Mouse (Mus musculus) retina, adult 2 months (tissue): Measurements from ENCODE around the gene Pik3r1.

Experiments
- DNase-seq: peaks from one replicate; pipeline ENCODE4 v3.0.0-alpha.2; 2012; ENCODE audit warnings: low read depth, low spot score

Pik3r1 gene

DNA sequence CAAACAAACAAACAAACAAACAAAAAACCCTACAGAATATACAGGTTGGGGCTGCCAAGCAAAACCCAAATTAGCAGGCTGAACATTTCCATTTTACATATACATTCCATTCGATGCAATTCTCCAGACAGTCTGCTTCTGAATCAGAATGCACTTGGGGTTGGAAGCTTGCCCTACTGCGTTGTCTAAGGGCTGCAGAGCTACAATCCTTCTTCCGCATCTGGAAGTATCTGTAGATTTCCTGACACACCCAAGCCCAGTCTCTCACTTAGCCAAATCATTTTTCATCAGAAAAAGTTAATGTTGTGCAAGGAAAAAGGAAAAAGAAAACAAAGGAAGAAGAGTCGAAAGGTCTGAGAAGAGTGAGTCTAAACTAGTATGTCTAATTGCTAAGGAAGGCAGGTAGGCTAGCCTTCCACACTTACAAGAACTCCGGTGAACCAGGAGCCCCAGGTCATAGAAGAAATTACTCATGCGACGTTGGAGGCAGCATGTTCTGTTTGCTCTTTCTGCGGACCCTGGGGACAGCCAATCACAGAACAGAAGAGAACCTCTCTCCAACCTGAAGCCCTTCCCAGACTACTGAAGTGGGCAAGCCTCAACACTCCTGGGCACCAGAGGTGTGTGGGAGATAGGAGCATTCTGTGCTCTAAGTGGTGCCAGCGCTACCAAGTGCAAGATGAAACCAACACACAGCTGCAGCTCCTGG, 55.1 kb downstream of the Pik3r1 start:
- no peak for DNase-seq

DNA sequence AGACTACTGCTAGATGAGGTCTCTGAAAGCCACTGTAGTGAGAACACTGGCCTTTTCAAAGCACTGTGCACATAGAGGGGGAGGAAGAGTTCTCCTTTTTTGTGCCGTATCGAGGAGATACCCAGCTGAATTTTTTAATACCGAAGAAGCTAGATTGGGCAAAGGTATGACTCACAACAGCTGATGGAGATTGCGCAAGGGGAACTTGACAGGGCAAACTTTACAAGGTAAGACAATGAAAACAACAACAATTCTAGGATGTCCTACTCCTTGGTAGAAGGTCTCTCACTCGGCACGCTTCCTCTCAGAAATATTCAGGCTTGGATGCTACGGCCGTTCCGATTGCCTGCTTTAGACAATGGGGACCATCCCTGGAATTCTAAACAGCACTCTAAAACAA, 55.9 kb downstream of the Pik3r1 start:
- no peak for DNase-seq

GRCm38 (mm10) chr13:101711301-101711700, 56.7 kb downstream of the Pik3r1 start:
- no peak for DNase-seq

- no peak for DNase-seq
Observed at GRCm38 (mm10) chr13:101709788-101710187, 58.2 kb downstream of the Pik3r1 start.

- DNase-seq: no peak
Observed at GRCm38 (mm10) chr13:101707226-101707625, 60.8 kb downstream of the Pik3r1 start.

DNA sequence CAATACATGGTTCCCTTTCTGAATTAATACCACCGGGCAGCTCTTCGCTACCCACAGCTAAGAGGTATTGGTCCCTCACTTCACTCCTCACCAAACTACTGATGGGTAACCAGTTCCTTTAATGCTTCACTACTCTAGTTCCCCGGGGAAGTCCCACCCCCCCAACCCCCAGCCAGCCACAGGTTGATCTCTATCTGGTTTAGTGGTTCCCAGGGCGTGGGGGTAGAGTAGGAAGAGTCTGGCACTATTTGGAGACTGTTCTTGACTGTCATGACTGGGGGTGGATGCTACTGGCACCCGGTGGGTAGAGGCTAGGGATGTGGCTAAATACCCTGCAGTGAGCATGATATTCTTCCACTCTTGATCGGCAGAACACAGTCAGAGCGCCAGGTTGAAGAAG, 61.6 kb downstream of the Pik3r1 start:
- no peak for DNase-seq

DNA sequence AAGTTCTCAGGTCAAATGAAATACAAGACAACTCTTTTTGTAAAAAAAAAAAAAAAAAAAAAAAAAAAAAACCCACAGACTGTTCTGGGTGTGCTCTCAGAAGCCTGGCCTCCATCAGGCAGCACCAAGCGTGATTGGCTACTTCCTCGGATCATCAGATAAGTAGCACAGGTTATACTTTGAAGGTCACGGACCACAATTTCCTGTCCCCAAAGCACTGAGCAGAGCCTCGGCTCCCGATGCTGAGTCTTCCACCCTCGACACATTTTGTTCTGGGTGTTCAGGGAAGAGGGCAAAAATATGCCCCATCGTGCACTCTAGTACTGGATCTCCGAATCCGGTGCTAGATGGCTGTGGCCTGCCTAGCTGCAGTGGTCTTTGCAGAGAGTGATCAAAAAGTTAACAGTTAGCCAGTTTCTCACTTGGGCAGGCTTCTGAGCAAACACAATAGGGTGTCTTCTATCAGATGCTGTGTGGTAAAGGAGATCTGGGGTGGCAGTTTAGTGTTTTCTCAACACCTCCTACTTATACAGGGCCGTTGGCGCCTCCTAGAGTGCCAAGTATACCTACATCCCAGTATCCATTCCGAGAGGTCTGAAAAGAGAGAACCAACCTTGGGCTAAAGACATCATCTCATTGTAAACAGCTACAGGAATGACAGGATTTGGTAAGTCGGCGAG, 65.8 kb downstream of the Pik3r1 start:
- no peak for DNase-seq

GRCm38 (mm10) chr13:101701632-101702031, 66.4 kb downstream of the Pik3r1 start:
- no peak for DNase-seq

DNA sequence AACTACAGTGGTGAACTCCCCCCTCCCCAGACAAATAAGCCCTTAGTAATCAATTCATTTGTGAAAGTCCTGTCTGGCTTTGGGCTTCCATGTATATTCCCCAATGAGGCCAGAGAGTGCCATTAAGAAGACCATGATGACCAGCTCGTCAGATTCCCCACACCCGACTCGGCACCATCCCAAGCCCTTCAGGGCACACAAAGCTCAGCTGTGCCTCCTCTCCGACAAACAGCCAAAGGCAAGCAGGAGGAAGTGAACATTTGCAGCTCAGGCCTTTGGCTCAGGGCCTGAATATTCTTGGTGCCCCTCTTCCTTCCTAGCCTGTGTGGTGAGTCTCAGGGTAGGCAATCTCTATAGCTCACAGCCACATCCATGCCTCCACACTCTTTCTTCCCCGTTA, 68.3 kb downstream of the Pik3r1 start:
- no peak for DNase-seq

DNA sequence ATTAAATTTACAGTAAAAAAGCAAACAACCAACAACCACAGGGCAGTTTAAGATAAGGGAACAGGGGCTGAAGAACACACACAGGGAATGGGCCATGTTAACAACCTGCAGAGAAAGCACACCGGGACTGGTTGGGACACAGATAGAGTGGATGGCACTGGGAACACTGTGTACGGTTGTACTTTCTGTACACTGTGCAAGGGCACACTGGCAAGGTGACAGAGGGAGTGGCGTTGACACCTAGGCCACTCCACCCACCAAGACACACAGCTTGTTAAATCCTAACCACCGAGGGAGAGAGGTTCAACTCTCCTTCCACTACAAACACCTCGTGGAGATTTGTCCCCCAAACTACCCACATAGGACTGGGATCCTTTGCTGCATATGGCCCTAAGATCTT, 70.1 kb downstream of the Pik3r1 start:
- DNase-seq: no peak

DNA sequence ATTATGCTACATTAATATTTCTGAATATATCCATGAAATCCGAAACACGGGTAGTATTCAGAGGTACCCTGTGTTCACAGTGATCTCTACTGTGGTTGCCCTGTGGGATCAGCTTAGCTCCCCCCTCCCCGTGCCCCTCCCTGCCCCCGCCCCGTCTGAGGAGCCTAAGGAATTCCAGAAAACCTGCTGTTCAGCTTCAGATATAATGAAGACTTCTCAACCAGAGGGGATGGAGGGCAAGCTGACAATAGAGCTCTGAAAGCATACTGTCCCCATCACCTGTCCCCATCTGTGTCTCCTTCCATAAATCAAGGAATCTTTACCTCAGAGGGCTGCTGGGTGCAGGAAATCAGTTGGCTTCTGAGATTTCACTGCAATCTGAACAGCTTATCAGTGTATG, 70.6 kb downstream of the Pik3r1 start:
- DNase-seq: no peak

GRCm38 (mm10) chr13:101696827-101697226, 71.2 kb downstream of the Pik3r1 start:
- no peak for DNase-seq

- no peak for DNase-seq
Observed at GRCm38 (mm10) chr13:101696316-101696715, 71.7 kb downstream of the Pik3r1 start.

DNA sequence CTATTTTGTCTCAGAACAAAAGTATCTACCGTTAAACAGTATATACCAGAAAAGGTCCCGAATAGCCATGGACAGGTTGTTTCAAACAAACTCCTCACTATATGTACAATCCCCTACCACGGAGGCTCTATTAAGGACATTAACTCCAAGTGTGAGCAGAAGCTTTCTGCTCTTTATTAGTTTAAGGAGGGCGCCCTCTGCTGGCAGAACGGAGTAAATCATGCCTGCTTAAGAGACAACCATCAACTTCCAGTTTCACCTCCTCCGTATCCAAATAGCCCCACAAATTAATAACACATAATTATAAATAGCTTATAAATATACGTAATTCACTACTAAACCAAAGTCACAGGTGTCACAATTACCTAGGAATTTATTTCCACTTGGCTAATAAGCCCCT, 72.1 kb downstream of the Pik3r1 start:
- peak; percentile 77 for DNase-seq

DNA sequence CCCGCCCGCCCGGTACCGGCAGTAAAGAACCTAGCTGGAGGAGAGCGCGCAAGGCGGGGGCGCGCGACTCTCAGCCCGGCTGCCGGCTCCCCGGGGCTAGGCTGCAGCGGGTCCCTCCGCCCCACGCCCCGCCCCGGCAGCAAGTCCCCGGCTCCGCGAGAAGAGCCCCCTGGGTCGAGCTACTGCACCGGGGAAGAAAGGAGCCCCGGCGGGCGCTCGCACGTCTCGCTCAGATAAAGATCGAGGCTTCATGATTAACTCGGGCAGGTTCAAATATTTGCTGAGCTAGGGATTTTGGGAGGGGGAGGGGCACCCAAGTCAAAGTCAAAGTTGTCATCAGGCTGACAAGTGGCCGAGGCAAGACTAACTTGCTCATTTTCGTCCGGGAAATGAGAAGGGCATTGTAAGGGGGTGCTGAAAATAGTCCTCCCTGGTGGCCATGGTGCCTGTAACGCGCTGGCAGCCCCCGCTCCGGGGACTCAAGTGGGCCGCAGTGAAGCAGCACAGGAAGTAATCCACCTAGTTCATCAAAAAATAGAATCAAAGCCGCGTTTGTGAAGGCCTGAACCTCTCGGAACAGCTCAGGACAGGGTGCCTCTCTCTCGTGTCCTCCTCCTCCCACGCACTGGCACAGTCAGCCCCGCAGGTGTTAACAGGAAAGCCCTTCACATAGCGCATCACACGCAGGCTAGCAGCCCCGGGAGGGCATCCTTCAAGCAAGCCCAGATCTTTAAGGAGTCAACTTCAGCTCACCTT, 73.3 kb downstream of the Pik3r1 start:
- DNase-seq: peak; percentile 28

- DNase-seq: peak; percentile 60
Observed at GRCm38 (mm10) chr13:101693967-101694495, 74.0 kb downstream of the Pik3r1 start.

DNA sequence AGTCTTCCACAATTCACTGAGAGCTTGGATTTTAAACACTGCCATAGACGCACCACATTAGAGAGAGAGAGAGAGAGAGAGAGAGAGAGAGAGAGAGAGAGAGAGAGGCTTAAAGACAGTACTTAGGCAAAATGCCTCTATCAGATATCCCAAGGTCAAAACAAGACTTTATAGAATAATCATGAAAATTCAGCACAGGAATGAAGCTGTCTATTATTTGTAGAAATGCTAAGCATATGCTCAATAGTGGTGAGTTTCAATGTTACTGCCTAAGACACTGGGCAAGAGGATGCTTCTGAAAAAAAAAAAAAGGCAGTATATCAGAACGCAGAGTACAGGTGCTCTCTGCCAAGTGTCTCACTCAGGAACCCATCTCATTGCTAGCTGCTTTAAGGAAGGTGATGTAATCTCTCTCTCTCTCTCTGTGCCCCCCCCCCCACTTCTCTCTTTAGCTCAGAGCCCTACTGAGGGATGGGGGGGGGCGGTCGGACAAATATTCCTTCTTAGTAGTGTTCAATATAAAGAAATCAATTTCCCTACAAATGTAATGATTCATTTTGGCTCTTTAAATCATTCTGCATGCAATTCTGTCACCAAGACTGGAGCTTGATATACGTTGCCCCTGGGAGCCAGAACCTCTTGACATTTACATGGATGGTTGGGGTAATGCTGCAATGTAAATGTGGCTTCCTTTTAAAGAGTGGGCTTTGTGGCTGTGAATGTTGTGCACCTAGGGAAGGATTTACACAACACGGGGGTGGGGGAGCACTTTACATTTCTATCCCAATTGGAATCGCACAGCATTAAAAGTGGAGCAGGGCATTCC, 74.9 kb downstream of the Pik3r1 start:
- DNase-seq: peak; percentile 22

DNA sequence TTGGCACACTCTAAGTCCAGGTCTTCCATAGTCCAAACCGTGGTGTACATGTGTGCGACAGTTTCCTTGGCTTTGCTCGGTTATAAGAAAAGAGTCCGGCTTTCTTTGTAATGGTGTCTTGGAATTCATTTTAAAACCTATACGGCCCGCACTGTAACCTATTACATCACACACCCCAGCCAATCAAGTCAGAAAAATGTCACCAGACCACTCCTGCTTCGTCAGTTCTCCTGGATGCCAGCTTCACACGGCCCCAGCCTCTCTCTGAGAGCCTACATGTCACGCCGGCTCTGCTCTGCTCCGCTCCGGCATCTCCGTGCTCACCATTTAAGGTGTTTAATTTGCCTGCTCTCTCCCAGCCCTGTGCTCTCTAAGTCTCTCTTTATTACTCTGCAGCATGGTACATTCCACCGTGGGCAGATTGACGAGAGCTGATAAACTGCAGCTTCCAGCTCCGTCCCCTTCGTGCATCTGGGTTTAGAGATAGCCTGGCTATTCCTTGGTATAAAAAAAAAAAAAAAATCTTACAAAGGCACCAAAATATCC, 75.7 kb downstream of the Pik3r1 start:
- DNase-seq: peak; percentile 53

DNA sequence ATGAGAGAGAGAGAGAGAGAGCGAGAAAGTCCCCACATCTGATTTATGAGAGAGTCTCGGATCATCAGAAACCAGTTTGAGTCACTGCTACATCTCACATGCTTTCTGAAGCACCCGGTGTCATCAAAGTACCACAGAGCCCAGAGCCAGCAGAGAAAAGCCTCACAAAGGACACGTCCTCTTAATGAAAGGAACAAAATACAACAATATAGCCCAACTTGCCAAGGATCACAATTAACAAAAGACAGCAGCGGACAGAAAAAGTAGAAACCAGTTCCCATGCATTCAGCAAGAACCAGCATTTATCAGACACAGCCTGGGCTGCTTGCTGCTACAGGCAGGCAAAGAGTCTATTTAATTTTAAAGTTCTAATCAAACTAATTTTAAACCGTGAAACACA, 76.3 kb downstream of the Pik3r1 start:
- DNase-seq: no peak

GRCm38 (mm10) chr13:101690911-101691655, 76.9 kb downstream of the Pik3r1 start:
- DNase-seq: peak; percentile 49

DNA sequence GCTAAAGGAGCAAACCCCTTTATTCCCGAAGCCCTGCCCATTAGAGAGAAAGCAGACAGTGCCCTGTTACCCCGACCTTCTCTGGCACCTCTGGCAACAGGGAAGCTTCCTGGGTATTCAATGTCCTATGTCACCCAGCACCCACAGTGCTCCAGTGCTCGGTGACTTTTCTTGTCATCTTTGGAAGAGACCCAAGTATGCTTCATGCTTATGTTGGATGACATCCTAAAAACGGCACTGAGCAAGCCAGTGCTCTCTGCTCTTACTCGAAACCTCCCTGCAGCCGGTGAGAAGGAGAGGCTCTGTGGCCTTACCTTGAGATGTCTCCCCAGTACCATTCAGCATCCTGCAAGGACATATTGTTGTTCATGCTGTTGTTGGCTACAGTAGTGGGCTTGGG, 77.8 kb downstream of the Pik3r1 start:
- no peak for DNase-seq
